Mouse (Mus musculus) heart, adult 18-20 months (tissue): ENCODE measurements around the gene Tgfb2. TPM values are rescaled to one million over a fixed set of nuclear protein-coding genes. Genes with fewer than 3 reads are reported as not detected.

Experiments used
- DNase-seq, 2 experiments: peaks; one replicate each; pipeline ENCODE4 v3.0.0; 2021 to 2022; ENCODE audit warnings: mixed read lengths in 1 of 2
- total RNA-seq, 2 experiments: library from RNA; stranded (reverse); gene quantifications; 2 replicates each; pipeline ENCODE4 v1.2.3; 2021

Gene Tgfb2
- total RNA-seq, 2 experiments from 2014 or later, result 3.9 to 5.3 TPM

GRCm38 (mm10) chr1:186582113-186582512, 123.7 kb downstream of the Tgfb2 start:
- DNase-seq, result no peak

- no peak for DNase-seq
Measured at GRCm38 (mm10) chr1:186581666-186582065, 124.1 kb downstream of the Tgfb2 start.

GRCm38 (mm10) chr1:186581114-186581513, 124.7 kb downstream of the Tgfb2 start:
- DNase-seq, result peak in 1 of 2 experiments; percentile 36

GRCm38 (mm10) chr1:186577302-186577701, 128.5 kb downstream of the Tgfb2 start:
- no peak for DNase-seq

- no peak for DNase-seq
Measured at GRCm38 (mm10) chr1:186575629-186576028, 130.2 kb downstream of the Tgfb2 start.

GRCm38 (mm10) chr1:186575074-186575473, 130.7 kb downstream of the Tgfb2 start:
- no peak for DNase-seq

Other genes starting within 250 kb of the Tgfb2 start
- gene Rrp15, start 43.4 kb upstream of the Tgfb2 start, total RNA-seq, result 10 to 100 TPM in 1 of 2 experiments, 1 to 10 TPM in 1; 9.6 to 11.0 TPM